Mouse (Mus musculus) hindlimb bud, embryonic 11.5 days (tissue): ENCODE results near the gene Gm10762.
"Not testable (repeated sequence)": the region's sequence is repeated elsewhere in the genome, so short reads cannot be mapped to it uniquely, and the experiment has no call there.

Experiments used
- DNase-seq: peaks from one replicate; pipeline ENCODE4 v3.0.0-alpha.2; 2012; ENCODE audit warnings: low read depth, low spot score; ENCODE audit errors: extremely low spot score

The Gm10762 gene

GRCm38 (mm10) chr2:128967661-128968441 is at the start of gene Gm10762:
TSS of gene Gm10762 (minus strand) at chr2:128967725.
- no peak for DNase-seq

- not testable (repeated sequence) for DNase-seq
Measured at GRCm38 (mm10) chr2:129008867-129009266, 41.3 kb upstream of the Gm10762 start.

GRCm38 (mm10) chr2:129006194-129006749 is 38.7 kb upstream of the Gm10762 start:
- DNase-seq, result no peak

- DNase-seq, result no peak
Measured at GRCm38 (mm10) chr2:129004872-129005271, 37.3 kb upstream of the Gm10762 start.

GRCm38 (mm10) chr2:128984746-128985145 is 17.2 kb upstream of the Gm10762 start:
- DNase-seq, result no peak

- DNase-seq, result no peak
Measured at GRCm38 (mm10) chr2:128975572-128975971, 8.0 kb upstream of the Gm10762 start.

GRCm38 (mm10) chr2:128972301-128972700 is 4.8 kb upstream of the Gm10762 start:
- DNase-seq, result no peak

GRCm38 (mm10) chr2:128968475-128969083 is 1.1 kb upstream of the Gm10762 start:
- no peak for DNase-seq

GRCm38 (mm10) chr2:128966641-128967580 is 614 bp downstream of the Gm10762 start, which contains the start of gene Zc3h6:
TSS of gene Zc3h6 (plus strand) at chr2:128967402.
- DNase-seq, result peak; percentile 89

GRCm38 (mm10) chr2:128966236-128966635 is 1.3 kb downstream of the Gm10762 start:
- DNase-seq, result no peak

GRCm38 (mm10) chr2:128965505-128966105 is 1.9 kb downstream of the Gm10762 start:
- no peak for DNase-seq

GRCm38 (mm10) chr2:128954186-128954585 is 13.3 kb downstream of the Gm10762 start:
- DNase-seq, result no peak

- peak; percentile 61 for DNase-seq
Measured at GRCm38 (mm10) chr2:128947962-128948588, 19.4 kb downstream of the Gm10762 start.

GRCm38 (mm10) chr2:128943538-128944528 is 23.7 kb downstream of the Gm10762 start, which contains the start of gene Zc3h8:
TSS of gene Zc3h8 (minus strand) at chr2:128944077.
- DNase-seq, result peak; percentile 96

GRCm38 (mm10) chr2:128936256-128936655 is 31.3 kb downstream of the Gm10762 start:
- no peak for DNase-seq

GRCm38 (mm10) chr2:128930704-128931103 is 36.8 kb downstream of the Gm10762 start:
- no peak for DNase-seq

GRCm38 (mm10) chr2:128928446-128928845 is 39.1 kb downstream of the Gm10762 start:
- no peak for DNase-seq

GRCm38 (mm10) chr2:128924799-128925198 is 42.7 kb downstream of the Gm10762 start:
- DNase-seq, result no peak
